Mouse (Mus musculus) C2C12 (cell line): Measurements from ENCODE around the gene Cyth1. TPM values are rescaled to one million over a fixed set of nuclear protein-coding genes. Genes with fewer than 3 reads are reported as not detected.

Source experiments
- H3K27me3 ChIP-seq: one replicate; pipeline ENCODE4 v1.6.1; 2011; ENCODE audit not compliant: control insufficient read depth, insufficient read depth, insufficient read length
- H3K36me3 ChIP-seq: one replicate; pipeline ENCODE4 v1.6.1; 2011; ENCODE audit not compliant: control insufficient read depth, insufficient read depth
- H3K4me3 ChIP-seq: one replicate; pipeline ENCODE4 v1.5.1; 2011; ENCODE audit warnings: mild to moderate bottlenecking, control low read depth; ENCODE audit not compliant: poor library complexity, insufficient read depth, severe bottlenecking
- H3K79me2 ChIP-seq: one replicate; pipeline ENCODE4 v1.6.1; 2011; ENCODE audit not compliant: control insufficient read depth, insufficient read depth
- H3K79me3 ChIP-seq: one replicate; pipeline ENCODE4 v1.6.1; 2011; ENCODE audit warnings: low read depth, control low read depth
- H3ac ChIP-seq: one replicate; pipeline ENCODE3; 2011; ENCODE audit warnings: low read depth; ENCODE audit not compliant: control insufficient read depth, insufficient read length
- CEBPB ChIP-seq: IDR thresholded peaks from one replicate; pipeline ENCODE4 v1.6.1; 2011; ENCODE audit warnings: low read depth, mild to moderate bottlenecking, control low read depth, moderate library complexity
- CTCF ChIP-seq: IDR thresholded peaks from one replicate; pipeline ENCODE4 v1.5.1; 2011; ENCODE audit not compliant: control insufficient read depth, insufficient read depth, insufficient read length
- FOSL1 ChIP-seq: IDR thresholded peaks from one replicate; pipeline ENCODE4 v1.8.0; 2011; ENCODE audit warnings: mild to moderate bottlenecking, low read length; ENCODE audit not compliant: poor library complexity, insufficient read depth, severe bottlenecking
- MAX ChIP-seq: IDR thresholded peaks from one replicate; pipeline ENCODE4 v1.6.1; 2011; ENCODE audit warnings: mild to moderate bottlenecking, control low read depth
- MYOD1 ChIP-seq: IDR thresholded peaks from one replicate; pipeline ENCODE4 v1.6.1; 2011; ENCODE audit warnings: low read depth; ENCODE audit not compliant: control insufficient read depth, insufficient read length
- MYOG ChIP-seq: IDR thresholded peaks from one replicate; pipeline ENCODE4 v1.6.1; 2011; ENCODE audit not compliant: control insufficient read depth, insufficient read length; ENCODE audit errors: extremely low read depth
- USF1 ChIP-seq: IDR thresholded peaks from one replicate; pipeline ENCODE4 v1.6.1; 2011; ENCODE audit warnings: low read depth, mild to moderate bottlenecking, control low read depth, moderate library complexity
- polyA plus RNA-seq: library from polyadenylated mRNA; unstranded; fragments of >200 nt; fragmentation: generic; extraction: Trizol; gene quantifications from one replicate; pipeline ENCODE4 v1.2.1, GENCODE M21; 2012; ENCODE audit warnings: missing spikeins

Cyth1 gene
- polyA plus RNA-seq, 1 experiment: 7.9 TPM

- Histone ChIP-seq H3K4me3 (no peak overlapping the region), H3K36me3 (peaks cover 16% of the 10 kb centered on the region), H3K79me3 (no peaks in the 10 kb centered on the region), H3K27me3 (no peaks in the 10 kb centered on the region), H3K79me2 (no peaks in the 10 kb centered on the region), H3ac (no peak overlapping the region)
- no peak for TF ChIP-seq MYOD1
- TF ChIP-seq MYOG: no peak
- TF ChIP-seq USF1: no peak
- no peak for TF ChIP-seq FOSL1
- no peak for TF ChIP-seq CTCF
- TF ChIP-seq CEBPB: no peak
- TF ChIP-seq MAX: no peak
Observed at GRCm38 (mm10) chr11:118165681-118166080, 82.7 kb downstream of the Cyth1 start.

GRCm38 (mm10) chr11:118164566-118164965 is 83.8 kb downstream of the Cyth1 start:
- Histone ChIP-seq H3K4me3 (no peak overlapping the region), H3K36me3 (peaks cover 13% of the 10 kb centered on the region), H3K27me3 (no peaks in the 10 kb centered on the region), H3K79me2 (no peaks in the 10 kb centered on the region), H3K79me3 (no peaks in the 10 kb centered on the region), H3ac (no peak overlapping the region)
- no peak for TF ChIP-seq CTCF
- no peak for TF ChIP-seq CEBPB
- no peak for TF ChIP-seq MYOD1
- no peak for TF ChIP-seq USF1
- TF ChIP-seq FOSL1: no peak

- TF ChIP-seq MYOD1 (no peak), MYOG (no peak), CTCF (no peak), CEBPB (no peak), FOSL1 (no peak), MAX (no peak), USF1 (no peak)
- Histone ChIP-seq H3K4me3 (no peak overlapping the region), H3K79me2 (no peaks in the 10 kb centered on the region), H3K79me3 (no peaks in the 10 kb centered on the region), H3K27me3 (no peaks in the 10 kb centered on the region), H3K36me3 (no peaks in the 10 kb centered on the region), H3ac (no peak overlapping the region)
Observed at GRCm38 (mm10) chr11:118162245-118162644, 86.1 kb downstream of the Cyth1 start.

- H3K79me2 ChIP-seq: no peaks in the 10 kb centered on the region
- no peak for TF ChIP-seq CTCF
- TF ChIP-seq MAX: no peak
- no peak for TF ChIP-seq MYOG
- TF ChIP-seq CEBPB: no peak
- no peak for TF ChIP-seq MYOD1
- TF ChIP-seq FOSL1: no peak
- TF ChIP-seq USF1: no peak
- H3K36me3 ChIP-seq: no peaks in the 10 kb centered on the region
- peak overlapping the region; percentile 6 for H3ac ChIP-seq
- H3K79me3 ChIP-seq: no peaks in the 10 kb centered on the region
- no peak overlapping the region for H3K4me3 ChIP-seq
- H3K27me3 ChIP-seq: no peaks in the 10 kb centered on the region
Observed at GRCm38 (mm10) chr11:118161240-118161639, 87.2 kb downstream of the Cyth1 start.

- H3K79me2 ChIP-seq: no peaks in the 10 kb centered on the region
- H3K4me3 ChIP-seq: no peak overlapping the region
Observed at GRCm38 (mm10) chr11:118160763-118161162, 87.6 kb downstream of the Cyth1 start.

GRCm38 (mm10) chr11:118158753-118159152 is 89.6 kb downstream of the Cyth1 start:
- no peak for TF ChIP-seq MYOG
- TF ChIP-seq USF1: no peak
- no peak for TF ChIP-seq FOSL1
- no peak for TF ChIP-seq MAX
- no peak for TF ChIP-seq CEBPB
- no peak for TF ChIP-seq MYOD1
- TF ChIP-seq CTCF: no peak
- no peaks in the 10 kb centered on the region for H3K79me3 ChIP-seq
- no peak overlapping the region for H3ac ChIP-seq
- H3K79me2 ChIP-seq: no peaks in the 10 kb centered on the region
- no peaks in the 10 kb centered on the region for H3K27me3 ChIP-seq
- no peak overlapping the region for H3K4me3 ChIP-seq
- no peaks in the 10 kb centered on the region for H3K36me3 ChIP-seq

More at GRCm38 (mm10) chr11:118160763-118161162, 87.6 kb downstream of the Cyth1 start:
- no peaks in the 10 kb centered on the region for H3K79me3 ChIP-seq
- H3ac ChIP-seq: no peak overlapping the region
- H3K27me3 ChIP-seq: no peaks in the 10 kb centered on the region
- TF ChIP-seq CTCF: no peak
- no peaks in the 10 kb centered on the region for H3K36me3 ChIP-seq

GRCm38 (mm10) chr11:118156480-118157060 is 91.8 kb downstream of the Cyth1 start:
- Histone ChIP-seq H3K4me3 (no peak overlapping the region), H3K27me3 (no peaks in the 10 kb centered on the region), H3K36me3 (no peaks in the 10 kb centered on the region), H3K79me2 (no peaks in the 10 kb centered on the region), H3K79me3 (no peaks in the 10 kb centered on the region), H3ac (no peak overlapping the region)
- TF ChIP-seq CEBPB: no peak
- no peak for TF ChIP-seq MYOG
- TF ChIP-seq MAX: no peak
- no peak for TF ChIP-seq CTCF
- TF ChIP-seq MYOD1: no peak
- no peak for TF ChIP-seq USF1
- no peak for TF ChIP-seq FOSL1
